Mouse (Mus musculus): ENCODE measurements around the gene Nup133. TPM values are rescaled to one million over a fixed set of nuclear protein-coding genes. Genes with fewer than 3 reads are reported as not detected.

Nup133 gene
- total RNA-seq, 2 experiments from 2014 or later: 32.2 to 33.4 TPM

DNA sequence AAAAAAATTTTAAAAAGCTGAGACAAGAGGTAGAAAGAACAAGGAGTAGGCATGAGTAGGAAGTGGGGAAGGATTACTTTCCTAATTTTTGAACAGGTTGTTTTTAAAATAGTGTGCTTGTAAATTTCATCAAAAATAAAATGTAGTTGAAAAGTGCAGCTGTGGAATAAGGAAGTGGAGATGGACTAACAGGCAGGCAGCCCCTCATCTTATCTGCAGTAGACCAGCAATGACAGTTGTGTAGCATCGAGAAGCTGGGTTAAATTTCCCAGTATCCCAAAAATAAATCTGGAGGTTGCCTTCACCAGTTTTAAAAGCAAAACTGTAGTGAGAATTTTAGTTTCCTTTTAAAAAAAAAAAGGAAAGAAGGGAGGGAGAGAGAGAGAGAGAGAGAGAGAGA, 94.8 kb downstream of the Nup133 start:
- no peak for DNase-seq (ENCODE audit: low spot score in 2 of 2)

DNA sequence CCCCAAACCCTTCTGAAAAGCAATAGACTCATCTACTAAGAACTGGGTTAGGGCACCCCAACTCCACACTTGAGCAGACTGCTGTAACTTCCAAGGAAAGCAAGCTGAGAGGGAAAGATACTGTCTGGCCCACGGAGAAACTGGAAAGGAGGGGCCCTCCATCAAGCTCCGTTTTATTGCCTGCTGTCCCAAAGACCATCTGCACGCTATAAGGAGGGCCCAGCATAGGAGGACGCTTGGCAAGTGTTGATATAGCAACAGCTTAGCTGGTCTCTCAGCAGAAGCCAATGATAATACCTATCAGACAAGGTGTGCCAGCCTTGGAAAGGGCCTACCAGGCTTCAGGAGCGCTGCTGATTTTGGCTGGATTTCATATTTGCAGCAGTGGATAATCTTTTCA, 97.5 kb downstream of the Nup133 start:
- no peak for DNase-seq (ENCODE audit: low spot score in 2 of 2)

DNA sequence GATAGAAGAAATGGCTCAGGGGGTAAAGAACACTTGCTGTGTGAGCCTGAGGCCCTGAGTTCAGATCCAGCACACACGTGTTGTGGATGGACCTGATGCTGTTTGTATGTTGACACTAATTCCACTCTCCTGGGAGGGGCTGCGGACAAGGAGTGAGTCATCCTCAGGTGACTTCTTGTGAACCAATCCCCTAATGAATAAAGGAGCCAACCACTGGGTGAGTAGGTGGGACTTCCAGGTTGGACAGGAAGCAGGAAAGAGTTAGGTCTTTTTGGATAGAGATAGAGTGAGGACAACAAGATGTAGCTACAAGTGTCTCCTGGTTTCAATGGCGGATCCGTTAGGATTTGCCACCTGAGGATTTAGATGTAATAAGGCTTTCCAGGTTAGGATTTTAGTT, 99.7 kb downstream of the Nup133 start:
- DNase-seq (ENCODE audit: low spot score in 2 of 2): no peak

DNA sequence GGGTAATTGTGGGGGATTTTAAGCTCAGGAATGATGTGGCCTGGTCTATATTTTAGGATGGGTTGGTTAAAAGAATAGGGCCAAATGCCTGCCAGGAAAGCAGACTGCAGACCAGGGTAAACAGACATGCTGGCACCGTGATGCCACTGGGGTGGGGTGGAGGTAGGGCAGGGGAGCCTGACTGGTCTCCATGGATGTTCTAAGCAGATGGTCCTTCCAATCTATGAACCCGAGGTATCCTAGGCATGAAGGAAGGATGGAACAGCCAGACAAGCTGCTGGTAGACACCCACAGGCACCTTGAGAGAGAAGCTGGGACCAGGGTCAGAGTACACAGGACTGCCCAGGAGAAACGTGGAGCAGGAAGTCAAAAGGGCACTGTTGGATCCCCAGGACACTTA, 101.5 kb downstream of the Nup133 start:
- DNase-seq (ENCODE audit: low spot score in 2 of 2): no peak

Other genes with a start within 250 kb of the Nup133 start
- 10 to 100 TPM; 29.5 to 30.9 TPM for gene Rab4a, start 143.3 kb downstream of the Nup133 start, total RNA-seq (2021)
- gene Ccsap, start 89.1 kb downstream of the Nup133 start, total RNA-seq (2021): 1 to 10 TPM; 7.3 to 8.0 TPM
- 1,000 to 10,000 TPM in 1 of 2 experiments, 100 to 1,000 TPM in 1; 358 to 1,099 TPM for gene Acta1, start 54.5 kb downstream of the Nup133 start, total RNA-seq (2021)
- 10 to 100 TPM; 19.4 to 24.5 TPM for gene Abcb10, start 33.9 kb upstream of the Nup133 start, total RNA-seq (2021)
- gene Taf5l, start 72.1 kb upstream of the Nup133 start, total RNA-seq (2021): 10 to 100 TPM; 33.7 to 34.4 TPM
- 10 to 100 TPM; 14.1 to 14.3 TPM for gene Urb2, start 72.2 kb upstream of the Nup133 start, total RNA-seq (2021)